Mouse (Mus musculus) brain, embryonic 14.5 days (tissue): Measurements from ENCODE around the gene Gm20431. TPM values are rescaled to one million over a fixed set of nuclear protein-coding genes. Genes with fewer than 3 reads are reported as not detected.
A peak's percentile ranks its signal among the peaks of the same experiment; 100 is the strongest.
"Not testable (repeated sequence)": the region's sequence is repeated elsewhere in the genome, so short reads cannot be mapped to it uniquely, and the experiment has no call there.

Experiments
- DNase-seq: peaks from one replicate; pipeline ENCODE4 v3.0.0-alpha.2; 2011; ENCODE audit warnings: low read depth
- CTCF ChIP-seq: fragments of 200-500 bp; IDR thresholded peaks from 2 replicates; pipeline ENCODE4 v1.5.1; 2012; ENCODE audit warnings: inconsistent platforms, mild to moderate bottlenecking, moderate library complexity, borderline replicate concordance; ENCODE audit not compliant: insufficient read depth, insufficient read length; ENCODE audit errors: extremely low read depth
- POLR2A ChIP-seq: fragments of 200-500 bp; IDR thresholded peaks from 2 replicates; pipeline ENCODE4 v1.6.1; 2012; ENCODE audit warnings: mild to moderate bottlenecking, inconsistent platforms, borderline replicate concordance; ENCODE audit not compliant: poor library complexity, insufficient read depth, insufficient read length, severe bottlenecking; ENCODE audit errors: extremely low read depth
- polyA plus RNA-seq: library from polyadenylated mRNA; depleted of rRNA; stranded (reverse); fragments of >200 nt; gene quantifications from 2 replicates; pipeline ENCODE4 v1.2.3, GENCODE M21; 2012

The Gm20431 gene
- polyA plus RNA-seq, 1 experiment: 3.5 TPM

GRCm38 (mm10) chr2:167621255-167622087 is 39.8 kb downstream of the Gm20431 start:
- no peak for TF ChIP-seq CTCF
- TF ChIP-seq POLR2A: no peak

DNA sequence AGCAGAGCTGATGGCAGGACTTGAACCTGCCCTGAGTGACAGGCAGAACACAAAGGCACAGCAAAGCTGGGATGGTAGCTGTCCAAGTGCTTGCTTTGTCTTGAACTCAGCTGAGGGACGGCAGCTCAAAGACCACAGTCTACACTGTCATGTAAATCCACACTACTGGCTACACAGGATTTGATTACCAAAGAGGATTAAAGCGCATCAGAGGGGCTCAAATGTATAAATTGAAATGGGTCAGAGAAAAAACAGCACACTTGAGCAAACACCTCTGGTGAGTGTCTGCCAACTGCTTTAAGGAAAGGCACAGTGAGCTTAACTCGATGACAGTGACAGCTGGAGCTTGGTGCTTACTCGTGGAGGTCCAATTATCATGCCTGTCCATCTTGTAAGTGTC is 43.8 kb downstream of the Gm20431 start:
- DNase-seq: no peak
- TF ChIP-seq CTCF (no peak), POLR2A (no peak)

More at GRCm38 (mm10) chr2:167621255-167622087, 39.8 kb downstream of the Gm20431 start:
- no peak for DNase-seq

GRCm38 (mm10) chr2:167617034-167617433 is 44.3 kb downstream of the Gm20431 start:
- no peak for DNase-seq
- TF ChIP-seq CTCF: no peak
- no peak for TF ChIP-seq POLR2A

DNA sequence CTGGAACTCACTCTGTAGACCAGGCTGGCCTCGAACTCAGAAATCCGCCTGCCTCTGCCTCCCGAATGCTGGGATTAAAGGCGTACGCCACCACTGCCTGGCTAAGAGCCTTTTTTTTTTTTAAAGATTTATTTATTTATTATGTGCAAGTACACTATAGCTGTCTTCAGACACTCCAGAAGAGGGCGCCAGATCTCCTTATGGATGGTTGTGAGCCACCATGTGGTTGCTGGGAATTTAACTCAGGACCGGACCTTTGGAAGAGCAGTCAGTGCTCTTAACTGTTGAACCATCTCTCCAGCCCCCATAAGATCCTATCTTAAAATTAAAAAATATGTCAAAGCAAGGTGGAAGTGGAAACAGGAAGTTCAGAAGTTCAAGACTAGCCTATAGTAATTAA is 48.0 kb downstream of the Gm20431 start:
- DNase-seq: not testable (repeated sequence)

DNA sequence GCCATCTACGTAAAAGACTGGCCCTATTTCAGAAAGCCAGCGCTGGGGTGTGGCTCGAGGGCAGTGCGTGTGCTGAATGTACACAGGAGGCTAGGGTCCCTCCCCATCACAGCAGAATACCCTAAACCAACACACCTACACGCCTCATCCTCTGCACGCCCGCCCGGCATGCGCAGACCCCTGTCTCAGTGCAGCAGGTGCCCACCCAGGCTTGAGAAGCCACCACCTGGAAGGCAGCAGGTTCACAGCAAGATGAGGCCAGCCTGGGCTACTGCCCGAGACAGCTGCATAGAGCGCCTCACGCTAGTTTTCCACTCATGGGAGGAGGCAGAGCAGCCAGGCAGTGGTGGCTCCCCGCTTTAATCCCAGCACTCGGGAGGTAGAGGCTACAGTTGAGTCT is 49.2 kb downstream of the Gm20431 start:
- no peak for DNase-seq
- TF ChIP-seq CTCF (no peak), POLR2A (no peak)

GRCm38 (mm10) chr2:167611287-167611686 is 50.0 kb downstream of the Gm20431 start:
- no peak for DNase-seq
- TF ChIP-seq POLR2A (no peak), CTCF (no peak)

DNA sequence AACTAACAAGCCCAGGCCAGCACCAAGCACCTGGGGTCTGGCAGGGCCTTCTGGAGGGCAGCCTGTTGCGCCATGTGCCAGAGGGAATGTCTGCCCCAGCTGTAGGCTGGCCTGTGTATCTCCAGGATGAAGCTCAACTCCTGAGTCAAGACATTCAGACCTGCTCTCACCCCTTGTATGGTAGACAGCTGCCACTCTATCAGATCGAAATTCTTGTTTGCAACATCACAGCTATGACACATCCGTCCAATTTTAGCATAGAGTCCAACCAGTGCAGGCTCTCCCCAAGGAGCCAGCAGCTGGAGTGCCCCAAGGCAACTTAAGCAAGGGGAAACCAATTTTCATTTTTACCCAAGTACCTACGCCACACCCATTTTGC is 54.6 kb downstream of the Gm20431 start:
- no peak for DNase-seq
- TF ChIP-seq CTCF: no peak
- TF ChIP-seq POLR2A: no peak

DNA sequence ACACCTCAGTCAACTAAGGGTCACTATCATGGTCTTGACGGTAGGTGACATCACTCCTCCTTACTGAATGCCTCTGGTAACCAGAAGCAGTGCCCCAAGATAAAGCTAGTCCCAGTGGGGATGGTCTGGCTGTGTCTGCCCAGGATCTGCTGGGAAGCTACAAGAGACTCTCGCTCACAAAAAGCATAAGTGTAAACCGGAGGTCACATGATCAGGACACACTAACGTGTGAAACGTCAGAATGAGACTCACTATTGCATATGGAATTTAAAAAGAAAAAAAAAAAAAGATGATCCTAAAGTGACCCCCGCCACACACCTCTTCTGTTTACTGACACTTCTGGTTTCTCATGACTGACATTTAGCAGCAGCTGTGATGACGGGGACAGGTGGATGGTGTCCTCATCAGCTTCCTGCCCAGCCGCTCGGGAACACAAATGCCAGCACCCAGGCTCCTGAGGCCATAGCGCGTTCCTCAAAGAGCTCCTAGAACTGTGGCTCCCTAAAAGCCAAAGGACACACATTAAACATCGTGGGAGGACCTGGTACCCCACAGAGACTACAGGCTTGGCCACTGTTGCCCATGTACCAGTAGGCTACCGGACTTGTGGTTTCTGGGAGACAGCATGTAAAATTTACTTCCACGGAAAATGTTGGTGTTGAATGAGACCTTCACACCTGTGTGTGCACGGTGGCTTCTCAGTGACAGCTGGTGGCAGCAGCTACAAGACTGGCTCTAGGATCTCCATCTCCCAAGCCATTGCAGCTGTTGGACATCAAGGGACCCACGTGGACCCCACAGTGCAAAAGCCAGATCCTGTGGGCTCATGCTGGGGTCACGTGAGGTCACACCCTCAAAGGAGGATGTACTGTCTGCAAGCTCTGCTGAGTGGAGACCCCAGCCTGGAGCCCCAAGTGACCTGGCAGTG is 55.2 kb downstream of the Gm20431 start:
- no peak for TF ChIP-seq CTCF
- TF ChIP-seq POLR2A: no peak
- DNase-seq: no peak

DNA sequence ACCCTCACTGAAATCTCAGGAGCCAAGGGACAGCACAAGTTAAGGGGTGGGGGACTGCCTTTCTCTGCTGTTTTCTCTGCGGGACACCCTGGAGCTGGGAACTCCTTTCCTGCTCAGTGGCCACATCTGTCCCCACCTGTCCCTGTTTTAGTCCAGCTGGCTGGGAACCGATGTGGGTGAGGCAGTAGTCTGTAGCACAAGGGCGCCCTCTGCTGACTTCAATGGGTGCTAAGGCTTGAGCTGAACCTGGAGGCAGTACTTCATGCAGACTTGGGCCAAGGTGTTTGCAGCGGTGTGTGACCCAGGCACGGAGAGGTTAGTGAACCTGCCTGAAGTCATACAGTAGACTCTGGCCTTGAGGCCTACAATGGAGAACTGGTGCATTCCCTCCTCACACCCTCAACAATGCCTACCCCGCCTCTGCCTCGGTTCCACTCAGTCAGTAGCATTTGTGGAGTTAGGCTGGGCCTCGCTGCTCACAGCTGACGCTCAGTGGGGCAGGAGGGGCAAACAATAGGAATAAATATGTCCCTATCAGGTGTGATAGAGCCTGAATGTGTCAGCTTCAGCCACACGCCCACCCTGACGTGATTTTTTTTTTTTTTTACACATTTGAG is 56.0 kb downstream of the Gm20431 start:
- TF ChIP-seq POLR2A (no peak), CTCF (peak; percentile 92)
- DNase-seq: peak; percentile 88

DNA sequence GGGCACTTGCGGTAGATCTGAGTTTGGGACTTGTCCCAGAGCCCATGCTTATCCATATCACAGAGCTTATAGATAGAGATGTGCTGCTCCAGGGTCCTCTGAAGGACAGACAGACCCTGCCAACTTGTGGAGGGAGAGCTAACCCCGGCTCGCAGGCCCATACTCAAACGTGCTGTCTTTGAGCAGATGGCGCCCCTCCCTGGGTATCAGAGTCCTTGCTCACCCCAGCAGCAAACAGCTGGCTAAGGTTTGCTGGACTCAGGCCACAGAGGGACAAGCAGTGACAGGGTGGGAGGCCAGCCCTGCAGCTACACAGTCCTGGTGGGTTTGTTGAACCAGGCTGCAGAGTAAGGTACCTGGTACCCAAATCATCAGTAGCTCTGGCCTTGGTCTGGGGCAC is 58.3 kb downstream of the Gm20431 start:
- no peak for DNase-seq

GRCm38 (mm10) chr2:167602364-167602763 is 58.9 kb downstream of the Gm20431 start:
- TF ChIP-seq CTCF (no peak), POLR2A (no peak)
- DNase-seq: no peak

More for the DNA sequence above, 58.3 kb downstream of the Gm20431 start:
- TF ChIP-seq POLR2A (no peak), CTCF (0 out of 2 replicates have a peak, but pooled peaks have one; percentile 5)
